Mouse (Mus musculus) layer of hippocampus, adult 9-11 months (tissue): ENCODE data around the gene Ccl6.
"Not testable (repeated sequence)": the region's sequence is repeated elsewhere in the genome, so short reads cannot be mapped to it uniquely, and the experiment has no call there.

ENCODE experiments used
- DNase-seq: peaks from one replicate; pipeline ENCODE4 v3.0.0; 2022

Ccl6 gene

GRCm38 (mm10) chr11:83556085-83556781 is 36.7 kb downstream of the Ccl6 start:
- DNase-seq, result no peak

GRCm38 (mm10) chr11:83551668-83552067 is 41.2 kb downstream of the Ccl6 start:
- DNase-seq, result no peak

DNA sequence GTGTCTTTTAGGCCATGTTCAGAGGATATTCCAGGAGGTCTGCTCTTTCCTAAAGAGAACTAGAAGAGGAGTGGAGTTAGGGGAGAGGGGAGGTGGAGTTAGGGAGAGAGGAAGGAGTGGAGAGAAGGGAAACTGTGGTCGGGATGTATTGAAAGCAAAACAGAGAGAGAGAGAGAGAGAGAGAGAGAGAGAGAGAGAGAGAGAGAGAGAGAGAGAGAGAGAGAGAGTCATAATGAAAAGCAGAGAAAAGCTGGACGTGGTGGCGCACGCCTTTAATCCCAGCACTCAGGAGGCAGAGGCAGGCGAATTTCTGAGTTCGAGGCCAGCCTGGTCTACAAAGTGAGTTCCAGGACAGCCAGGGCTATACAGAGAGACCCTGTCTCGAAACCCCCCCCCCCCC is 41.9 kb downstream of the Ccl6 start:
- not testable (repeated sequence) for DNase-seq

DNA sequence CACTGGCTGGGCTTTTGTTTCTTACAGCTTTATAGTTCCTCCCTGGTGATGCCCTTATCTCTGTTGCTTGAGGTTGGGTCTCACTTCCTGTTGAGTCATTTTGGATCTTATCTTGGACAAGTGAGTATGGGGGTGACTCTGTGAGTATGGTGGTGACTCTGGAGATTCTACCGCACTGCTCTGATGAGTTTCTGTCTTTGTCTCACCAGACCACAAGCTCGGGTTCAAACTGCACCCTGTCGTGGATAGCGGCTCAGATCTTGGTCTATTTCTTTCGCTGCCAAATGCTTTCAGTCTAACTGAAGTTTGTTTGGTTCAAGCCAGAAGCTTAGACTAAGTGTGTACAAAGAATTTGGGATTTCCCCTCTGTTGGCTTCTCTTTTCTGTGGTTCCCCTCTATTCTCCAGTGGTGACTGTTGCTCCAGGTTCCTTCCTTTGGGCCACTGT is 42.7 kb downstream of the Ccl6 start:
- no peak for DNase-seq

- DNase-seq, result peak; percentile 41
Measured at GRCm38 (mm10) chr11:83544214-83544613, 48.7 kb downstream of the Ccl6 start.

DNA sequence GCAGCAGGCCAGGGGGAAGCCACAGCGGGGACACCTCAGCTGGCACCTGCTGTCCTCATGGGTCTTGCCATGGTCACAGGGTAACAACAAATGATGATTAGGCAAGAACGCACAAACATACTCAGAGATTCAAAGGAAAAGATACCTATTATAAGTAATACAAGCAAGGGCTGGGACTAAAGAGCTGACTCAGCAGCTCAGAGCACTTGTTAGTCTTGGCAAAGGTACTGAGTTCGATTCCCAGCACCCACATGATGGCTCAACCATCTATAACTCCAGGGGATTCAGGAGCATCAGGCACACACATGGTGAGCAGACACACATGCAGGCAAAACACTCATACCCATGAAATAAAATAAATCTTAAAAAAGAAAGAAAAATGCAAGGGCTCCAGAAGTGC is 51.5 kb downstream of the Ccl6 start:
- DNase-seq, result no peak

GRCm38 (mm10) chr11:83540931-83541330 is 52.0 kb downstream of the Ccl6 start:
- no peak for DNase-seq

DNA sequence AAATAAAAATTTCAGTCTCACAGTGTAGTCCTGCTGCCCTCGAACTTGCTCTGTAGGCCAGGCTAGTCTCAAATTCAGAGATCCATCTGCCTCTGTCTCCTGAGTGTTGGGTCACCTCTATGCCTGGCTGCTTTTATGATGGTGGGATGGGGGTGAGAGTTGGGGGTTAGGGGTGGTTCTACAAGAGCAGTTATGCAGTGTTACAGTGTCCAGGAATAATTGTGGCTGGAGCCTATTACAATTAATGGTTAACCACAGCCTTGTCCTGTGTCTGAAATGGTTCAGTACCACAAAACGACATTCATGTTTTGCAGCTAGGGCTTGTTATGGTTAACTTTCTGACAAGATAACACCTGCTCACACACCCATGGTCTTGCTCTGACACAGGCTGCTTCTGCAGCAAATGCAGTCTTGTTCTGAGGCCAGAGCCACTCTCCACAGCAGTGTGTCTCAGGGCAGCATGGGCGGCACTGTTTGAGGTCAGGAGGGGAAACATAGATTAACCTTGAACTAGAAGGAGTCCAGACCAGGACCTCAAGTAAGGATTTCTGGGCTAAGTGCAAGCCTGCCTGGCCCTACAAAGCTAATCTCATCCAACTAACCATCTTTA is 54.1 kb downstream of the Ccl6 start:
- DNase-seq, result no peak
